Mouse (Mus musculus) heart, adult 2 months (tissue): ENCODE measurements around the gene Pld4. TPM values are rescaled to one million over a fixed set of nuclear protein-coding genes. Genes with fewer than 3 reads are reported as not detected.

ENCODE experiments used
- DNase-seq, 2 experiments: peaks; one replicate each; pipeline ENCODE4 v3.0.0; 2021
- H3K27ac ChIP-seq: fragments of 200-600 bp; 2 replicates; pipeline ENCODE4 v1.8.1; 2022
- H3K27me3 ChIP-seq: fragments of 200-500 bp; 2 replicates; pipeline ENCODE4 v1.6.1; 2012; ENCODE audit warnings: mild to moderate bottlenecking, low read length, inconsistent platforms, mixed read lengths; ENCODE audit not compliant: control insufficient read depth, insufficient read depth
- H3K36me3 ChIP-seq: fragments of 200-500 bp; 2 replicates; pipeline ENCODE4 v1.6.1; 2012; ENCODE audit warnings: low read length, inconsistent platforms; ENCODE audit not compliant: control insufficient read depth, insufficient read depth
- H3K4me1 ChIP-seq: fragments of 200-500 bp; 2 replicates; pipeline ENCODE4 v1.6.1; 2011; ENCODE audit warnings: low read length; ENCODE audit not compliant: control insufficient read depth, insufficient read depth
- H3K4me3 ChIP-seq: fragments of 200-600 bp; 2 replicates; pipeline ENCODE4 v1.8.1; 2022
- H3K79me2 ChIP-seq: fragments of 200-500 bp; replicated peaks from 2 replicates; pipeline ENCODE4 v1.6.1; 2012; ENCODE audit warnings: mild to moderate bottlenecking, inconsistent platforms, low read length, moderate library complexity, mixed read lengths; ENCODE audit not compliant: control insufficient read depth, insufficient read depth
- H3K9ac ChIP-seq: fragments of 200-500 bp; 2 replicates; pipeline ENCODE4 v1.6.1; 2012; ENCODE audit warnings: low read depth, mild to moderate bottlenecking, control low read depth, inconsistent platforms, low read length, mixed read lengths
- CTCF ChIP-seq: fragments of 200-600 bp; IDR thresholded peaks from 2 replicates; pipeline ENCODE4 v1.8.1; 2022; ENCODE audit warnings: antibody characterized with exemption, mild to moderate bottlenecking, moderate library complexity
- EP300 ChIP-seq: fragments of 200-500 bp; IDR thresholded peaks from 2 replicates; pipeline ENCODE4 v1.6.1; 2011; ENCODE audit warnings: low read depth, low read length, control low read depth; ENCODE audit not compliant: insufficient read depth
- POLR2A ChIP-seq: fragments of 200-500 bp; IDR thresholded peaks from 2 replicates; pipeline ENCODE4 v1.6.1; 2011; ENCODE audit warnings: mild to moderate bottlenecking, low read depth, low read length, control low read depth; ENCODE audit not compliant: insufficient read depth
- WGBS: fragments of 180-500 bp; shearing (Covaris S2); methylation state at CpG from one replicate; pipeline ENCODE4 v1.1.7; 2018; 5-methylcytosine and 5-hydroxymethylcytosine counted together
- intact Hi-C: fragments of 180-260 bp; cut with DNase I; formaldehyde crosslinking; loops from one replicate; pipeline ENCODE4 v1.15.1; 2025
- polyA plus RNA-seq: library from polyadenylated mRNA; depleted of rRNA; stranded (reverse); fragments of >200 nt; gene quantifications from 2 replicates; pipeline ENCODE4 v1.2.3, GENCODE M21; 2012
- total RNA-seq, 2 experiments: library from RNA; stranded (reverse); gene quantifications; 2 replicates each; pipeline ENCODE4 v1.2.3; 2021

Gene Pld4
- total and polyA plus RNA-seq, 3 experiments, result 6.6 to 23.5 (median 6.8) TPM

DNA sequence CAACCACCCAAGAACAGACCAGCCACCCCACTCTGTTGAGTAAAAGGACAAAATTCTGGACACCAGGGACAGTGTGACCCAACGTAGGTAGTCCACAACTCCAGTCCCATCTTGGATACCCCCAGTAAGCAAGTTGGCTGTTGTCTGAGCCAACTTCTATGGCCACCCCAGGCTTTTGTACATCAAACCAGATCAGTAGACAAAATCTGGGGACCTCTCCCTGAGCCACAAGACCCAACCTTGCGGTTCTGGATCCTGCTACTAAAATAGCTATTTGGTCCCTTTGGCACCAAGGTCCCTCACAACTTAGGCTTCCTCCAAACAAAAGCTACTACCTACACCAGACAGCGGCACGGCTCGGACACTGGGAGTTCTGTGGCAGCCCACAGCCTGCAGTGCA lies 34.5 kb downstream of the Pld4 start:
- H3K4me1 ChIP-seq, result peaks cover 12% of the 10 kb centered on the region
- DNase-seq, result no peak
- peak overlapping the region; percentile 23 for H3K4me3 ChIP-seq
- no peak for TF ChIP-seq EP300
- intact Hi-C loops, result no loop called here
- H3K9ac ChIP-seq, result peak overlapping the region; percentile 52
- WGBS, result 79% methylated on average over 5 of the region's 5 CpGs
- H3K79me2 ChIP-seq, result no peaks in the 10 kb centered on the region
- H3K27ac ChIP-seq, result peak overlapping the region; percentile 57
- no peaks in the 10 kb centered on the region for H3K27me3 ChIP-seq
- H3K36me3 ChIP-seq, result no peaks in the 10 kb centered on the region

DNA sequence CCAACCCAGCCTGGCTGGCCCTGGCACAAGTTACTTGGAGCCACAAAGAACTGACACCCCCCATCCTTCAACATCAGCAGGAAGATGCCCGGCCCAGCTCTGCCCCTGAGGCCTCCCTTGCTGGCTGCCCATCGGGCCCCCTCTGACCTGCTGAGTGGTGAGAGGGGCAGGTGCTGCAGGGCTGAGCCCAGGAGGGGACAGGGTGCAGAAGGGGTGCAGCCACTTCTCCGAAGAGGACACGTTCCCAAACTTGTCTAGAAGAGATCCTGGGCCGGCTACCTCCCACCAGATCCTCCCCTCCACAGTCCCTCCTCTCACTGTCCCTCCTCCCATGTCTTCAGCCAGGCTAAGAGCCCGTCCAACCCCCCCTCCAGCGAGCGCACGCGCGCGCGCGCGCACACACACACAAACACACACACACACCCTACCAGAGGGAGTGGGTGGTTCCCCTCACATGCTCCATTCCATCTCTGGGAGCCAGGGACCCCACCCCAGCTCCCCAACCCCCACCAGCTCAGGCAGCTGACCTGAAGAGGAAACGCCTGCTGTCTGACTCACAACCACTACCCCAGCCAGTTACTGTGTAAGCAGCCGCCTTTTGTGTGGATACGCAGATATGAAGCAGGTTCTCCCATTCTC lies 35.1 kb downstream of the Pld4 start:
- no peak for TF ChIP-seq CTCF
- TF ChIP-seq POLR2A, result peak; percentile 50
- TF ChIP-seq EP300, result 0 out of 2 replicates have a peak, but pooled peaks have one; percentile 16
- intact Hi-C loops, result no loop called here
- no peaks in the 10 kb centered on the region for H3K36me3 ChIP-seq
- DNase-seq, result peak; percentile 65 to 76
- peak overlapping the region; percentile 52 for H3K9ac ChIP-seq
- 37% methylated on average over 18 of the region's 18 CpGs for WGBS
- H3K4me3 ChIP-seq, result peak overlapping the region; percentile 23
- peak overlapping the region; percentile 57 for H3K27ac ChIP-seq
- H3K79me2 ChIP-seq, result no peaks in the 10 kb centered on the region
- no peaks in the 10 kb centered on the region for H3K27me3 ChIP-seq
- peaks cover 12% of the 10 kb centered on the region for H3K4me1 ChIP-seq

DNA sequence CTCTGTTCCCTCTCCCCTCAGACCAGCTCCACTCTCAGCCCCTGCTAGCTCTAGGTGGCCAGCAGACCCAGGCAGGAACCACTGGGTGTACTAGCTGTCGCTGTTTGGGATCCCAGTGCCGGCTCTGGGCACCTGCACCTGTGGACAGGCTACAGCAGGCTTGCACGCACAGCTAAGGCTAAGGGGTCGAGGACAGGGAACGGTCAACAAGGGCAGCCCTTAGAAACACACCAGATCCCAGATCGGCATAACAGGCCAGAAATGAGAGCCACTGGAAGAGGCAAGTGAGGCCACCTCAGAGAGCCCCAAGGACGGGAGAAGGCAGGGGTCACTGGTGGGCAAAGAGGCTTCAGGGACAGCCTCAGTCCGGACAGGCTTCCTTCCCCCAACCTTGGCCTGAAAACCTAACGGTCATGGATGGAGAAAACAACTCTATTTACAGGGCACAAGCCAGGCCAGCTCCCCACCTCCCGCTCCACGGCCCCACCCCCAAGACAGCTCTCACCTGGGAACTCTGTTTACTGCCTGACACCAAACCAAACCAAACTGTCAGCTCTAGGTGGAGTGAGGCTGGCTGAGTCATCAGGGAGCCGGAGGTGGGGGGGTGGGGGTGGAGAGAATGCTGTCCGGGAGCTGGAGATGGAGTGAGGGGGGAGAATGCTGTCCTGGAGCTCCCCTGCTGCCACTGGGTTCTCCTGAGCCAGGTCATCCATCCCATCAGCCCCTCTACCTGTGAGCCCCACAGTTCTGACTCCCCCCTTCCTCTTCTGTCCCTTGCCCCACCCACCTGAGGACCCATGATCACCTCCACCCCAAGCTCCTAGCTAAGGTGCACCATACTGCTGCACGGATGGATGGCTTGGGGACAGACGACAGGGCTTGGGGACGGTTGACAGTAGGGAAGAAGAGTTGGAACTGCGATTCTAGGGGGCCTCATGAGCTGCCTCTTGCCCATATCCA lies 36.4 kb downstream of the Pld4 start:
- no peak overlapping the region for H3K4me3 ChIP-seq
- H3K36me3 ChIP-seq, result no peaks in the 10 kb centered on the region
- DNase-seq, result no peak
- H3K27me3 ChIP-seq, result no peaks in the 10 kb centered on the region
- TF ChIP-seq EP300 (no peak), POLR2A (no peak), CTCF (no peak)
- H3K4me1 ChIP-seq, result peaks cover 11% of the 10 kb centered on the region
- intact Hi-C loops, result no loop called here
- peak overlapping the region; percentile 26; the same call in 1 of the 2 replicates for H3K27ac ChIP-seq
- 57% methylated on average over 17 of the region's 17 CpGs for WGBS
- no peaks in the 10 kb centered on the region for H3K79me2 ChIP-seq
- H3K9ac ChIP-seq, result no peak overlapping the region

DNA sequence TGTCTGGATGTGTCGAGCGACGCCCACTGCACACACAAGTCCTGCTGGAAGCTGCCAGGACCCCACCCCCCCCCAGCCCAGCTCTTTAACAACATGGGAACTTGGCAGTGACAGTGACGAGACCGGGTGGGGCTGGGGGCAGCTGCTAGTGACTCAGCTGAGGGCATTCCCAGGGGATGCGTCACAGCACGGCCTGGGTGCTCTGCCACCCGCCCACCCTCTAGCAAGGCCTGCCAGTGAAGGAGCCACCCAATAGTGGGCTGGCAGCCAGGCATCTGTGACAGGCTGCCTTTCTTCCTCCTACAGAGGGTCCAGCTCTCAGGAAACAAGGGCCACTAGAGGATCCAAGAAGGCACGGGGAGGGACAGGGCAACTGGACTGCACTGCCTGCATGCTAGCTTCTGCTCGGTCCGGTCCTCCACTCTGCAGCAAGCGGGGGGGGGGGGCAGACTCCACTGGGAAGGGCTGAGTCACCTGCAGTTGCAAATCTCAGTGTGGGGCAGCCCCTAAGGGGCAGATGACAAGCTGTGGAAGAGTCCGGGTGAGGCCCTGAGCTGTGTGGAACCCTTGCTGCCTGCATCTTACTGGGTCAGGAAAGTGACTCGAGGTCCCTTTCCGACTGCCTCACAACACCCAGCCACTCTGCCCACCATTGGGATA lies 37.3 kb downstream of the Pld4 start:
- no peaks in the 10 kb centered on the region for H3K79me2 ChIP-seq
- intact Hi-C loops, result no loop called here
- 36% methylated on average over 15 of the region's 15 CpGs for WGBS
- H3K27ac ChIP-seq, result no peak overlapping the region; the same call in 1 of the 2 replicates
- peaks cover 2% of the 10 kb centered on the region; the same call in 1 of the 2 replicates for H3K27me3 ChIP-seq
- H3K4me1 ChIP-seq, result peaks cover 11% of the 10 kb centered on the region
- H3K4me3 ChIP-seq, result no peak overlapping the region
- 0 out of 2 replicates have a peak overlapping the region, but pooled peaks have one; percentile 10 for H3K9ac ChIP-seq
- TF ChIP-seq CTCF, result no peak
- no peak for TF ChIP-seq POLR2A
- no peak for TF ChIP-seq EP300
- DNase-seq, result peak; percentile 44 to 58
- H3K36me3 ChIP-seq, result no peaks in the 10 kb centered on the region

DNA sequence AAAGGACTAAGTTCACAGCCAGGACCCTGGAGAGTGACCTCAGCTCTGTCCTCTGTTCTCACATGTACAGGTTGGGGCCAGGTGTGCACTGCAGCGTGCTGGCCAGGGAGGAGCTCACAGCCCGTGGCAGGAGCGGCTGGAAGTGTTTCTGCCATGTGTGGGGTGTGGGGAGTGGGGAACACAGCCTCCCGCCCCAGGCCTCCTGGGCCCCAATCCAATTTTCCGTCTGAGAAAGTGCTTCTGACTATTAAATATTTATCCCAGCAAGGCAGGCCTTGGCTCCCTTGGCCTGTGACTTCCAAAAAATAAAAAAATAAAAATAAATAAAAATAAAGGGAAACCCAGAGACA lies 37.9 kb downstream of the Pld4 start:
- H3K27ac ChIP-seq, result no peak overlapping the region
- no peak for DNase-seq
- H3K36me3 ChIP-seq, result no peaks in the 10 kb centered on the region
- 32% methylated on average over 5 of the region's 5 CpGs for WGBS
- H3K79me2 ChIP-seq, result no peaks in the 10 kb centered on the region
- H3K4me1 ChIP-seq, result peaks cover 11% of the 10 kb centered on the region
- peaks cover 2% of the 10 kb centered on the region; the same call in 1 of the 2 replicates for H3K27me3 ChIP-seq
- 0 out of 2 replicates have a peak overlapping the region, but pooled peaks have one; percentile 10 for H3K9ac ChIP-seq
- no peak for TF ChIP-seq POLR2A
- TF ChIP-seq EP300, result no peak
- no peak for TF ChIP-seq CTCF
- intact Hi-C loops, result no loop called here
- H3K4me3 ChIP-seq, result no peak overlapping the region
